Mouse (Mus musculus): ENCODE results near the gene Sike1. TPM values are rescaled to one million over a fixed set of nuclear protein-coding genes. Genes with fewer than 3 reads are reported as not detected.
A peak's percentile ranks its signal among the peaks of the same experiment; 100 is the strongest.

The Sike1 gene
- total RNA-seq, 2 experiments from 2014 or later = 62.1 to 66.3 TPM

DNA sequence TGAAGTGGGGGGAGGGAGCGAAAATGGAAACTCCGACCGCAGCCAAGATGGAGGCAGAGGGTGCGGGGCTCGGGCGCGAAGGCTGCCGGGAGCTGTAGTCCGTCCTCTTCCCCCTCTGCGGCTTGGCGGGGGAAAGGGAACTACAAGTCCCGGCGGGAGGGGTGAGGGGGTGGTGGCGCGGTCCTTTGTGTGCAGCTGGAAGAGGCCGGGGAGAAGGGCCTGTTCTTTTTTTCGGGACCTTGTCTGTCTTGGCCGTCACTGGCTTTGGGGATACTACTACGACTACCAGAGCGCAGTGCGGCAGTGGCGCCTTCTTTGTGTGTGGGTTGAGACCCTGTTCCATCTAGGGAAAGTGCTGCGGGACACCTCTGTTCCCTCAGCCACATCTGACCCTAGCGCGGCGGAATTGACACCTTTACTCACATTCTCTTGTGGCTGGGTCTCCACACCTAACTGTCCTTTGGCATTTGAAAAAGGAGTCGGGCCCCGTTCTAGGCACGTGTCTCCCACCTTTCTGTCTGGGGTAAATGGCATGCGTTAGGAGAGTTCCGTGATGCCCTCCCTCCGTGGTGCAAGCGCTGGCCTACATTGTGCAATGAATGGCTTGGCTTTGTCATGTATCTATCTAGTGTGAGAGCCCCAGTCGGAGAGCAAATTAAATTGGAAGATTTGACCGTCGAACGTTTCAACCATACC is 25.6 kb downstream of the Sike1 start:
- DNase-seq (ENCODE audit: low spot score in 2 of 2) = peak; percentile 87 to 92

DNA sequence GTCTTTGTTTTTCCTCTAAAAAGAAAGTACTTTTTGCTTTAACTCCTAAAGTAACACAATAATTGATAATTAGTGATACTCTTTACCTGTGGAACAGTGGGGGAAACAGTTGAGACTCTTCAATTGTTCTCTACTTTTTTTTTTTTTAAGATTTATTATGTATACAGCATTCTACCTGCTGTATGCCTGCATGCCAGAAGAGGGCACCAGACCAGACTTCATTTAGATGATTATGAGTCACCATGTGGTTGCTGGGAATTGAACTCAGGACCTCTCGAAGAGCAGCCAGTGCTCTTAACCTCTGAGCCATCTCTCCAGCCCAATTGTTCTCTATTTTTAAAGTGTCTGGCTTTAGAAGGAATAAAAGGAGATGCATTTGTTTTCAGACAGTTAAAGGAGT is 30.7 kb downstream of the Sike1 start:
- DNase-seq (ENCODE audit: low spot score in 2 of 2) = no peak

DNA sequence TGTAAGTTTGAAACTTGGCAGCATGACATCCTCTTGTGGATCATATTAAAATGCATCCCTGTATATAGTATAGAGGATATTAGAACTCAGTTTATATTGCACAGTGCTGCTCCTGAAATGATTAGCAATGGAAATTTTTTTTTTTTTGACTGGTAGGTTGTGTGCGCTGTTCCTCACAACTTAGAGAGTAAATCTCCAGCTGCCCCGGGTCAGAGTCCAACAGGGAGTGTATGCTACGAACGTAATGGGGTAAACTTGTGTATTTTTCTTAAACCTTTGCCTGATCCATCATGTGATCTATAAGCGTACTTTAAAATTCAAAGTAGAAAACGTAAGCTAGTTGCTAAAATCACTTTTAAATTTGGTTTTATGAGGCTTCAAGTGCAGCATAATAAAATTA is 44.8 kb downstream of the Sike1 start:
- no peak for DNase-seq (ENCODE audit: low spot score in 2 of 2)

- no peak for DNase-seq (ENCODE audit: low spot score in 2 of 2)
Measured at GRCm38 (mm10) chr3:103040861-103041379, 45.4 kb downstream of the Sike1 start.

DNA sequence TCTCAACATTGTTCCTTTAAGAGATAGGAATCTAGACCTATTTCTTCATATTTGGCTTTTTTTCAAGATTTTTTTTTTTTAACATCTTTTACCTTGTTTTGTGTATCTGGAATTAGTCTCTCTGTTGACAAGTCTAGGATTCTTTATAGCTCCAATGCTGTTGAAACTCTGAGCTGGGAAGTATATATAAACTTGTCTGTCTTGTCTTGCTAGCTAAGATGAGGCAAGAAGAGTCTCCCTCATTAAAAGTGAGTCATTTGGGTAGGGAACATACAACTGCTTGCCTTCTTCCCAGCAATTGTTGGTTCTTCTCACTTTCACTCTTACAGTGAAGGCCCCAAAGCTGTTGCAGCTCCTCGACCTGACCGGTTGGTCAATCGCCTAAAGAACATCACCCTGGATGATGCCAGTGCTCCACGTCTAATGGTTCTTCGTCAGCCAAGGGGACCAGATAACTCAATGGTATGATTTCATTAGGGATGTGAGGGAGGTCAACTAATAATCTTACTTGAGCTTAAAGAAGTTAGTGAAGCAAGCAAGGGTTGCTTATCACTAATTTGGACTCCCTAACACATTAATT is 60.6 kb downstream of the Sike1 start:
- DNase-seq (ENCODE audit: low spot score in 2 of 2) = no peak

DNA sequence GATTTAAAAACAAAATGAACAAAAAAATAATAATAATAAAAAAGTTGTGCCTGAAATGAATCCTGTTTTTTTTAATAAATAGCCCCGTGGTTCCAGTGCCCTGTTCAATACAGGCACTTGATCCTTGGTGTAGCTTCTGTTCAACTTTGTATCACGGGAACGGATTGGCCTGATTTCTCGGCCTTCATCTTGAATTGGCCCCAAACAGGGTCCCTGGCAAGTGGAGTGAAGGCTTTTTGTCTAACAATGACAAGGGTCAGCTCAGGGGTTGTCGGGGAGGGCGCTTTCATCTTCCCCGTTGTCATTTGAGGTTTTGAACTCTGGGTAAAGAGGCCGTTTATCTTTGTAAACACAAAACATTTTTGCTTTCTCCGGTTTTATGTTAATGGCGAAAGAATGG is 62.2 kb downstream of the Sike1 start:
- DNase-seq (ENCODE audit: low spot score in 2 of 2) = no peak

Other genes starting within 250 kb of the Sike1 start
- gene Tshb, start 213.0 kb upstream of the Sike1 start, total RNA-seq (2021) = not detected
- gene Sycp1, start 59.6 kb upstream of the Sike1 start, total RNA-seq (2021) = not detected
- gene Nr1h5, start 31.6 kb upstream of the Sike1 start, total RNA-seq (2021) = not detected
- gene Csde1, start 24.7 kb downstream of the Sike1 start, total RNA-seq (2021) = 100 to 1,000 TPM; 234 to 238 TPM
- 10 to 100 TPM; 59.2 to 66.1 TPM for gene Nras, start 62.6 kb downstream of the Sike1 start, total RNA-seq (2021)
- gene Ampd1, start 78.3 kb downstream of the Sike1 start, total RNA-seq (2021) = not detected
- under 1 TPM; 0.21 to 0.30 TPM for gene Dennd2c, start 106.9 kb downstream of the Sike1 start, total RNA-seq (2021)
- 10 to 100 TPM; 64.8 to 68.3 TPM for gene Bcas2, start 175.9 kb downstream of the Sike1 start, total RNA-seq (2021)

Data from left cerebral cortex, adult 18-20 months (tissue).